Mouse (Mus musculus) embryonic stem cell, embryonic (primary cell): ENCODE results near the gene Zfp987.
"Not testable (repeated sequence)": the region's sequence is repeated elsewhere in the genome, so short reads cannot be mapped to it uniquely, and the experiment has no call there.

Experiments
- CTCF ChIA-PET, 4 experiments: fragments of 300-600 bp in 2 of 4; fragments of 350-600 bp in 2 of 4; sonication (Branson Sonifier 250); formaldehyde crosslinking; loops; one replicate each; lab custom pipeline; 2022; ENCODE audit warnings: inconsistent platforms in 2 of 4; lab: Charles Lee
- POLR2A ChIA-PET, 4 experiments: fragments of 300-600 bp in 2 of 4; fragments of 350-600 bp in 2 of 4; sonication (Branson Sonifier 250); formaldehyde crosslinking; loops; one replicate each; lab custom pipeline; 2022; ENCODE audit warnings: antibody characterized with exemption in 4 of 4, inconsistent platforms in 1 of 4; lab: Charles Lee

Zfp987 gene

GRCm38 (mm10) chr4:146096998-146097397 lies at the start of gene Zfp987:
Gene Zfp987 (plus strand): TSS chr4:146097298.
- POLR2A ChIA-PET: not testable (repeated sequence)
- CTCF ChIA-PET: interaction anchor here in 1 of 4 experiments (0.7 kb wide), 1 partner anchor 30 kb away, joined by 9 read pairs; no protein-coding TSS in a partner anchor

GRCm38 (mm10) chr4:146052536-146052935 lies 44.6 kb upstream of the Zfp987 start:
- POLR2A ChIA-PET: interaction anchor here in 2 of 4 experiments (1.2 to 4.9 kb wide), 3 partner anchors 599 to 605 kb away, joined by 4 to 50 read pairs (median 6); no protein-coding TSS in a partner anchor
- CTCF ChIA-PET: not testable (repeated sequence)

- CTCF ChIA-PET: not testable (repeated sequence)
- POLR2A ChIA-PET: interaction anchor here in 3 of 4 experiments (0.6 to 4.9 kb wide), 8 partner anchors 14 to 621 kb away, joined by 3 to 50 read pairs (median 4); no protein-coding TSS in a partner anchor
These were observed 43.7 kb upstream of the Zfp987 start for GRCm38 (mm10) chr4:146053445-146053844.

GRCm38 (mm10) chr4:146055335-146055734 lies 41.8 kb upstream of the Zfp987 start:
- ChIA-PET POLR2A (interaction anchor here in 1 of 4 experiments (1.0 kb wide), 1 partner anchor 12 kb away, joined by 3 read pairs; no protein-coding TSS in a partner anchor), CTCF (no interaction called here)

- POLR2A ChIA-PET: interaction anchor here in 1 of 4 experiments (3.3 kb wide), 1 partner anchor 612 kb away, joined by 14 read pairs; no protein-coding TSS in a partner anchor
- CTCF ChIA-PET: not testable (repeated sequence)
These were observed 38.5 kb upstream of the Zfp987 start for GRCm38 (mm10) chr4:146058646-146059045.

GRCm38 (mm10) chr4:146059078-146059477 lies 38.0 kb upstream of the Zfp987 start:
- POLR2A ChIA-PET: interaction anchor here in 1 of 4 experiments (3.3 kb wide), 1 partner anchor 612 kb away, joined by 14 read pairs; no protein-coding TSS in a partner anchor
- CTCF ChIA-PET: not testable (repeated sequence)

- POLR2A ChIA-PET: interaction anchor here in 2 of 4 experiments (1.2 to 3.3 kb wide), 4 partner anchors 9 to 628 kb away, joined by 3 to 14 read pairs (median 4); no protein-coding TSS in a partner anchor
- CTCF ChIA-PET: not testable (repeated sequence)
These were observed 37.0 kb upstream of the Zfp987 start for GRCm38 (mm10) chr4:146059974-146060693.

GRCm38 (mm10) chr4:146061082-146061481 lies 36.0 kb upstream of the Zfp987 start:
- POLR2A ChIA-PET: interaction anchor here in 2 of 4 experiments (1.2 to 3.3 kb wide), 4 partner anchors 10 to 629 kb away, joined by 3 to 14 read pairs (median 4); no protein-coding TSS in a partner anchor
- CTCF ChIA-PET: not testable (repeated sequence)

GRCm38 (mm10) chr4:146062021-146062420 lies 35.1 kb upstream of the Zfp987 start:
- CTCF ChIA-PET, POLR2A ChIA-PET: not testable (repeated sequence)

GRCm38 (mm10) chr4:146063001-146063400 lies 34.1 kb upstream of the Zfp987 start:
- CTCF ChIA-PET, POLR2A ChIA-PET: not testable (repeated sequence)

- POLR2A ChIA-PET: interaction anchor here in 1 of 4 experiments (1.3 kb wide), 1 partner anchor 12 kb away, joined by 4 read pairs; no protein-coding TSS in a partner anchor
- CTCF ChIA-PET: not testable (repeated sequence)
These were observed 33.5 kb upstream of the Zfp987 start for GRCm38 (mm10) chr4:146063621-146064020.

- CTCF ChIA-PET: not testable (repeated sequence)
- POLR2A ChIA-PET: interaction anchor here in 1 of 4 experiments (1.3 kb wide), 1 partner anchor 13 kb away, joined by 4 read pairs; no protein-coding TSS in a partner anchor
These were observed 32.3 kb upstream of the Zfp987 start for GRCm38 (mm10) chr4:146064807-146065206.

- POLR2A ChIA-PET: interaction anchor here in 3 of 4 experiments (0.8 to 1.5 kb wide), 19 partner anchors 10 to 1338 kb away, joined by 3 to 15 read pairs (median 4); no protein-coding TSS in a partner anchor
- CTCF ChIA-PET: interaction anchor here in 2 of 4 experiments (0.5 to 1.1 kb wide), 2 partner anchors 30 to 631 kb away, joined by 3 to 9 read pairs; partner anchors contain the start of gene Zfp987 (in 1 of the 2)
These were observed 30.0 kb upstream of the Zfp987 start for GRCm38 (mm10) chr4:146066932-146067580.

- POLR2A ChIA-PET: interaction anchor here in 3 of 4 experiments (0.9 to 1.5 kb wide), 15 partner anchors 10 to 1208 kb away, joined by 3 to 15 read pairs (median 4); no protein-coding TSS in a partner anchor
- CTCF ChIA-PET: interaction anchor here in 2 of 4 experiments (0.5 to 1.1 kb wide), 2 partner anchors 29 to 631 kb away, joined by 3 to 9 read pairs; partner anchors contain the start of gene Zfp987 (in 1 of the 2)
These were observed 29.5 kb upstream of the Zfp987 start for GRCm38 (mm10) chr4:146067594-146067993.

GRCm38 (mm10) chr4:146073264-146073663 lies 23.8 kb upstream of the Zfp987 start:
- POLR2A ChIA-PET, CTCF ChIA-PET: not testable (repeated sequence)

- POLR2A ChIA-PET: interaction anchor here in 2 of 4 experiments (0.7 to 1.2 kb wide), 3 partner anchors 413 kb away, joined by 3 read pairs; no protein-coding TSS in a partner anchor
- CTCF ChIA-PET: not testable (repeated sequence)
These were observed 4.3 kb downstream of the Zfp987 start for GRCm38 (mm10) chr4:146101448-146101847.

GRCm38 (mm10) chr4:146156524-146156923 lies 59.4 kb downstream of the Zfp987 start, which contains the start of gene Zfp600:
Gene Zfp600 (plus strand): TSS chr4:146156824.
- POLR2A ChIA-PET, CTCF ChIA-PET: not testable (repeated sequence)

- POLR2A ChIA-PET, CTCF ChIA-PET: not testable (repeated sequence)
These were observed 65.8 kb downstream of the Zfp987 start for GRCm38 (mm10) chr4:146162893-146163292.
